In the genomic region with DNA sequence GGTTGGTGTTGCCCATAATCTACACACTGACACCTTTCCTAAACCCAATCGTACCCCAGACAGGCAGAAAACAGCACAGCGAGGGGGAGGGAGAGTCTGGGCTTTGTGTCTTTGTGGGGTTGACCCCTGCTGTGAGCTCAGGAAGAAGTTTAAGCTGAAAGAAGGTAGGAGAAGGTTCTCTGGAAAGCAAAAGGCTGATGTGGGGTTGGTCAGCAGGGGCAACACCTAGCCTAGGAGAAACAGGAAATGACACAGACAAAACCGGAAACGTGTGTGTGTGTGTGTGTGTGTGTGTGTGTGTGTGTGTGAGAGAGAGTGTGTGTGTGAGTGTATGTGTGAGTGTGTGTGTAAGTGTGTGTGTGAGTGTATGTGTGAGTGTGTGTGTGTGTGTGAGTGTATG, we compare ENCODE assay signal across 17 mouse cellular contexts. TPM values are rescaled to one million over a fixed set of nuclear protein-coding genes. Genes with fewer than 3 reads are reported as not detected.
A peak's percentile ranks its signal among the peaks of the same experiment; 100 is the strongest.
DNase-seq lines count a peak whose midpoint lies in the region.
"Had no signal": no experiment of that assay in that cellular context is flagged by ENCODE, and none has a peak within 500 bp of the region (broad histone marks: within the 10 kb centered on the region; RNA-seq: fewer than 3 reads in every experiment).

No protein-coding gene starts in this region.

- peak; percentile 18 for DNase-seq in thymus, postnatal 14 days
- DNase-seq in thymus, postnatal 10 days (ENCODE audit: low spot score in 2 of 2) = no peak
- peak; percentile 56 for DNase-seq in ES-CJ7 (ENCODE audit: low read depth, low spot score)
- DNase-seq in induced T-regulatory cell, adult 2 months (ENCODE audit: low read depth) = peak; percentile 74
- DNase-seq in splenic B cell, adult 2 months (ENCODE audit: low read depth, low spot score) = peak; percentile 73
- DNase-seq in cerebellum, postnatal 4 days (ENCODE audit: low spot score in 2 of 2) = no peak
- no peak for DNase-seq in layer of hippocampus, postnatal 14 days (ENCODE audit: low spot score in 2 of 2)
- DNase-seq: cerebellum, postnatal 14 days; kidney, adult 8-10 months; kidney, postnatal 4 days; left cerebral cortex, postnatal 4 days; lung, postnatal 14 days; spleen, adult 18-20 months had no signal

- H3K36me3 ChIP-seq in splenic B cell, adult 2 months (ENCODE audit: control insufficient read depth, insufficient read depth, low read length, poor library complexity, severe bottlenecking) = no peaks in the 10 kb centered on the region
- H3K36me3 ChIP-seq: embryonic facial prominence, embryonic 10.5 days; G1E; hindbrain, embryonic 15.5 days had no signal

- no peaks in the 10 kb centered on the region for H3K27me3 ChIP-seq in splenic B cell, adult 2 months (ENCODE audit: control insufficient read depth, insufficient read depth, low read length, poor library complexity, severe bottlenecking)
- H3K27me3 ChIP-seq: hindbrain, embryonic 15.5 days had no signal

RNA-seq across cellular contexts. Expression of gene Arhgdib, which starts 25.8 kb away (rescaled TPM):
- 10 to 100 TPM; 12.4 to 12.6 TPM for total RNA-seq in layer of hippocampus, postnatal 14 days (2021)

RNA-seq across cellular contexts. Expression of gene Pde6h, which starts 43.8 kb away (rescaled TPM):
- total RNA-seq in layer of hippocampus, postnatal 14 days (2021) = 1 to 10 TPM; 1.2 to 1.8 TPM
- total RNA-seq: adrenal gland, postnatal 4 days had no signal

RNA-seq across cellular contexts. Expression of gene Erp27, which starts 45.5 kb away (rescaled TPM):
- total RNA-seq in layer of hippocampus, postnatal 14 days (2021) = 1 to 10 TPM in 1 of 2 experiments, under 1 TPM in 1; 0.69 to 1.1 TPM

Comparison
In these comparisons a context has a peak if more than half of its experiments do, and no peak if none do; other contexts are left out.
1. DNase-seq: peak in thymus, postnatal 14 days (single experiment), ES-CJ7 (single experiment), induced T-regulatory cell, adult 2 months (single experiment) and splenic B cell, adult 2 months (single experiment); none in thymus, postnatal 10 days (0 of 2), cerebellum, postnatal 4 days (0 of 2) and layer of hippocampus, postnatal 14 days (0 of 2).